Mouse (Mus musculus) MEL (cell line): ENCODE results near the gene Tarm1. TPM values are rescaled to one million over a fixed set of nuclear protein-coding genes. Genes with fewer than 3 reads are reported as not detected.

ENCODE experiments used
- DNase-seq: peaks from one replicate; pipeline ENCODE4 v3.0.0; 2011; ENCODE audit warnings: low read depth, low spot score
- H3K27ac ChIP-seq: 2 replicates; pipeline ENCODE4 v1.5.1; 2012; ENCODE audit warnings: low read depth, mild to moderate bottlenecking, control low read depth, low read length, moderate library complexity; ENCODE audit not compliant: control insufficient read depth
- H3K27me3 ChIP-seq, 2 experiments: fragments of 150-350 bp in 1 of 2; sonication (generic) in 1 of 2; 2 replicates each; pipeline ENCODE4 v1.6.1; 2012; ENCODE audit warnings: low read length in 2 of 2, mild to moderate bottlenecking in 2 of 2, improper control_type of control experiment in 1 of 2, moderate library complexity in 1 of 2; ENCODE audit not compliant: insufficient read depth in 2 of 2, control insufficient read depth in 1 of 2
- H3K36me3 ChIP-seq, 2 experiments: 2 replicates each; pipeline ENCODE4 v1.6.1; 2012 to 2014; ENCODE audit warnings: low read length in 2 of 2, improper control_type of control experiment in 1 of 2, inconsistent platforms in 1 of 2, mild to moderate bottlenecking in 1 of 2; ENCODE audit not compliant: insufficient read depth in 2 of 2, control insufficient read depth in 1 of 2
- H3K4me1 ChIP-seq, 2 experiments: fragments of 150-350 bp in 1 of 2; sonication (generic) in 1 of 2; 2 replicates each; pipeline ENCODE4 v1.6.1; 2012; ENCODE audit warnings: low read length in 2 of 2, improper control_type of control experiment in 1 of 2, mild to moderate bottlenecking in 1 of 2; ENCODE audit not compliant: insufficient read depth in 2 of 2, control insufficient read depth in 1 of 2
- H3K4me3 ChIP-seq, 2 experiments: fragments of 150-350 bp in 1 of 2; sonication (generic) in 1 of 2; 2 replicates each; pipeline ENCODE4 v1.5.1; 2012; ENCODE audit warnings: low read depth in 2 of 2, low read length in 2 of 2, mild to moderate bottlenecking in 2 of 2, moderate library complexity in 2 of 2, control low read depth in 1 of 2, improper control_type of control experiment in 1 of 2; ENCODE audit not compliant: control insufficient read depth in 1 of 2, insufficient read depth in 1 of 2
- H3K79me2 ChIP-seq: 2 replicates; pipeline ENCODE4 v1.6.1; 2012; ENCODE audit warnings: mild to moderate bottlenecking, low read length, moderate library complexity; ENCODE audit not compliant: control insufficient read depth, poor library complexity, insufficient read depth
- H3K9ac ChIP-seq: 2 replicates; pipeline ENCODE4 v1.6.1; 2012; ENCODE audit warnings: low read depth, mild to moderate bottlenecking, control low read depth, low read length, moderate library complexity; ENCODE audit not compliant: control insufficient read depth, poor library complexity, severe bottlenecking
- H3K9me3 ChIP-seq: fragments of 150-350 bp; sonication (generic); replicated peaks from 2 replicates; pipeline ENCODE4 v1.6.1; 2012; ENCODE audit warnings: mild to moderate bottlenecking, low read length, improper control_type of control experiment, moderate library complexity; ENCODE audit not compliant: insufficient read depth
- BHLHE40 ChIP-seq: IDR thresholded peaks from 2 replicates; pipeline ENCODE4 v1.6.1; 2012; ENCODE audit warnings: low read depth, mild to moderate bottlenecking, inconsistent platforms, low read length, improper control_type of control experiment, borderline replicate concordance
- ELF1 ChIP-seq: IDR thresholded peaks from 2 replicates; pipeline ENCODE4 v1.6.1; 2014; ENCODE audit warnings: low read depth, mild to moderate bottlenecking, inconsistent platforms, low read length, improper control_type of control experiment, moderate library complexity
- GABPA ChIP-seq: IDR thresholded peaks from 2 replicates; pipeline ENCODE4 v1.6.1; 2012; ENCODE audit warnings: low read depth, mild to moderate bottlenecking, inconsistent platforms, low read length, improper control_type of control experiment, moderate library complexity
- GATA1 ChIP-seq: IDR thresholded peaks from 2 replicates; pipeline ENCODE4 v1.6.1; 2011; ENCODE audit warnings: low read depth, low read length, improper control_type of control experiment
- MAX ChIP-seq: IDR thresholded peaks from 2 replicates; pipeline ENCODE4 v1.6.1; 2011; ENCODE audit warnings: low read length, improper control_type of control experiment
- MEF2A ChIP-seq: IDR thresholded peaks from 2 replicates; pipeline ENCODE4 v1.6.1; 2014; ENCODE audit warnings: low read depth, mild to moderate bottlenecking, inconsistent platforms, low read length, improper control_type of control experiment; ENCODE audit not compliant: poor library complexity, insufficient replicate concordance, severe bottlenecking; ENCODE audit errors: extremely low read depth
- MYB ChIP-seq: IDR thresholded peaks from 2 replicates; pipeline ENCODE4 v1.6.1; 2011; ENCODE audit warnings: mild to moderate bottlenecking, low read depth, low read length, improper control_type of control experiment
- NELFE ChIP-seq: IDR thresholded peaks from 2 replicates; pipeline ENCODE4 v1.6.1; 2011; ENCODE audit warnings: low read depth, low read length, improper control_type of control experiment
- NRF1 ChIP-seq: IDR thresholded peaks from 2 replicates; pipeline ENCODE4 v1.6.1; 2014; ENCODE audit warnings: low read depth, mild to moderate bottlenecking, inconsistent platforms, low read length, improper control_type of control experiment, moderate library complexity; ENCODE audit not compliant: poor library complexity, insufficient read depth, severe bottlenecking
- POLR2AphosphoS2 ChIP-seq: IDR thresholded peaks from 2 replicates; pipeline ENCODE4 v1.6.1; 2011; ENCODE audit warnings: low read length, improper control_type of control experiment
- POLR2AphosphoS5 ChIP-seq: IDR thresholded peaks from 2 replicates; pipeline ENCODE4 v1.6.1; 2012; ENCODE audit warnings: low read depth, borderline replicate concordance, mild to moderate bottlenecking, inconsistent platforms, low read length, moderate library complexity, mixed read lengths
- RCOR1 ChIP-seq: IDR thresholded peaks from 2 replicates; pipeline ENCODE4 v1.6.1; 2012; ENCODE audit warnings: low read depth, mild to moderate bottlenecking, inconsistent platforms, low read length, improper control_type of control experiment
- SIN3A ChIP-seq: IDR thresholded peaks from 2 replicates; pipeline ENCODE4 v1.6.1; 2012; ENCODE audit warnings: low read length, improper control_type of control experiment, inconsistent platforms
- UBTF ChIP-seq: IDR thresholded peaks from 2 replicates; pipeline ENCODE4 v1.6.1; 2012; ENCODE audit warnings: low read depth, mild to moderate bottlenecking, inconsistent platforms, low read length, improper control_type of control experiment, moderate library complexity, borderline replicate concordance; ENCODE audit not compliant: insufficient read depth
- USF2 ChIP-seq, 2 experiments: IDR thresholded peaks; 2 replicates each; pipeline ENCODE4 v1.6.1; 2011 to 2012; ENCODE audit warnings: improper control_type of control experiment in 2 of 2, low read length in 2 of 2, borderline replicate concordance in 1 of 2, inconsistent platforms in 1 of 2, low read depth in 1 of 2, mild to moderate bottlenecking in 1 of 2; ENCODE audit not compliant: insufficient read depth in 1 of 2
- ZC3H11A ChIP-seq: IDR thresholded peaks from 2 replicates; pipeline ENCODE4 v1.6.1; 2012; ENCODE audit warnings: low read depth, mild to moderate bottlenecking, inconsistent platforms, low read length, improper control_type of control experiment
- ZKSCAN1 ChIP-seq: IDR thresholded peaks from 2 replicates; pipeline ENCODE4 v1.6.1; 2012; ENCODE audit warnings: low read depth, mild to moderate bottlenecking, inconsistent platforms, low read length, improper control_type of control experiment, moderate library complexity
- ZNF384 ChIP-seq: IDR thresholded peaks from 2 replicates; pipeline ENCODE4 v1.6.1; 2012; ENCODE audit warnings: low read depth, mild to moderate bottlenecking, inconsistent platforms, low read length, improper control_type of control experiment
- polyA plus RNA-seq, 2 experiments: library from polyadenylated mRNA; stranded (reverse) in 1 of 2; unstranded in 1 of 2; fragments of >175 nt in 1 of 2; fragments of >200 nt in 1 of 2; gene quantifications; 2 replicates each; pipeline versions ENCODE4 v1.2.1 to v1.2.4; 2012; ENCODE audit warnings: low replicate concordance in 2 of 2, low read depth in 1 of 2; ENCODE audit not compliant: insufficient read length in 2 of 2, insufficient read depth in 1 of 2, missing spikeins in 1 of 2
- total RNA-seq: library from RNA; depleted of rRNA; stranded (reverse); fragments of 300-350 nt; gene quantifications from 2 replicates; pipeline ENCODE4 v1.2.3, GENCODE M21; 2012; rRNA removed

Tarm1 gene
- total RNA-seq (1.7 and 1.9 TPM in 2 replicates), polyA plus RNA-seq (1 to 10 TPM in 1 of 2 experiments, not detected in 1; 1.1 TPM)

DNA sequence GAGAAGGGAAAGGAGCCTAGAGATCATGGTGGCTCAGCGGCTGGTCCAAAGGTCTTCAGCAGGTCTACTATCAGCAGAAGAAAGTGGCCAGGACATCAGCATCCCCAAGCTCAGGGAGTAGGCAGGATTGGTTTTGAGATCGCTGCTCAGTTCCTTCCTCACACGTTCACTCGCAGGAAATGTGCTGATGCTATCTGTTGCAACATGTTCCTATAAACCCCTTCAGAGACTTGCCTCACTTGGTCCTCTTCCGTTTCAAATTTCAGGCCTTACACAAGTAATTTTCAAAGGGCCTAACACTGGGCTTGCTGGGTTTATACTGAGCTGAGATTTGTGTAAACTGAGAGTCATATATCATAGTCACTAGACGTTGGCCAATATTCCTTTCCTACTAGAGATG is at the start of gene Tarm1:
TSS of gene Tarm1 (minus strand) at position 186 of the 400 bp plus-strand sequence.
- no peaks in the 10 kb centered on the region for H3K27me3 ChIP-seq
- TF ChIP-seq ZNF384 (no peak), NRF1 (no peak), GABPA (no peak), USF2 (IDR thresholded peaks at IDR 0.05; ENCODE audit: borderline replicate concordance in 1 of 2, insufficient read depth in 1 of 2, low read depth in 1 of 2, low read length in 2 of 2) (no peak), UBTF (no peak), POLR2AphosphoS5 (no peak), ELF1 (no peak), MEF2A (no peak), SIN3A (no peak), MAX (no peak), ZC3H11A (no peak), RCOR1 (no peak), ZKSCAN1 (no peak), NELFE (no peak), MYB (no peak)
- TF ChIP-seq, all 39 proteins: peak for 0
- no peaks in the 10 kb centered on the region for H3K36me3 ChIP-seq
- no peak within 1 kb of the TSS for H3K27ac ChIP-seq
- no peaks in the 10 kb centered on the region for H3K79me2 ChIP-seq
- no peaks in the 10 kb centered on the region for H3K9me3 ChIP-seq
- no peaks in the 10 kb centered on the region for H3K4me1 ChIP-seq
- H3K9ac ChIP-seq = no peak within 1 kb of the TSS
- no peak within 1 kb of the TSS for H3K4me3 ChIP-seq
- no peak for DNase-seq

DNA sequence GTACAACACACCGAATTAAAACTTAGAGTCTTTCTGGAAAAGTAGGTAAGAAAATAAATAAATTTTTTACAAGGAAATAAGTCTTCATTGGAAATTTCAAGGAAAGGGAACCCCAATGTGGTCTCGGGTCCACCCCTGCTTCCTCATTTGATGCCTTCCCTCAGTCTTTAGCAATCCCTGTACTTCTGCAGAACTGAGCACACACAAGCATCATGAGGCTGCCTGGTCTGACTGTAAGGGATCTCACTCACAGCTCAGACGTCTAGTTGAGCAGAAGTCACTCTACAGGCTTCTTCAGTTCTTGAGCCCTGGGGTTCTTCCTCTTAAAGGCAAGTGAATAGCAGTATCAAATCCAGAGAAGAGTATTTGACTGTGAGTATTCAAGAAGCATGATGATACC is 3.5 kb upstream of the Tarm1 start:
- H3K4me3 ChIP-seq = no peak overlapping the region
- no peak for TF ChIP-seq POLR2AphosphoS2
- TF ChIP-seq GATA1 = no peak
- no peak for TF ChIP-seq MAX
- TF ChIP-seq BHLHE40 = no peak
- TF ChIP-seq, all 39 proteins: peak for 0
- no peak overlapping the region for H3K9ac ChIP-seq

More for the DNA sequence above, 3.5 kb upstream of the Tarm1 start:
- Histone ChIP-seq H3K4me1 (no peaks in the 10 kb centered on the region), H3K79me2 (no peaks in the 10 kb centered on the region), H3K27me3 (no peaks in the 10 kb centered on the region), H3K36me3 (no peaks in the 10 kb centered on the region), H3K27ac (no peak overlapping the region), H3K9me3 (no peaks in the 10 kb centered on the region)
- no peak for DNase-seq
